Mouse (Mus musculus) left cerebral cortex, adult 8-10 months (tissue): ENCODE measurements around the gene Slc25a5. TPM values are rescaled to one million over a fixed set of nuclear protein-coding genes. Genes with fewer than 3 reads are reported as not detected.

Experiments
- DNase-seq, 2 experiments: peaks; one replicate each; pipeline ENCODE4 v3.0.0; 2022; ENCODE audit warnings: low spot score in 2 of 2
- total RNA-seq, 4 experiments: library from RNA; stranded (reverse); gene quantifications; 2 replicates each; pipeline ENCODE4 v1.2.4; 2022

The Slc25a5 gene
- total RNA-seq, 4 experiments from 2014 or later, result 337 to 365 (median 350) TPM

GRCm38 (mm10) chrX:36799131-36799879 is 3.9 kb downstream of the Slc25a5 start:
- no peak for DNase-seq

DNA sequence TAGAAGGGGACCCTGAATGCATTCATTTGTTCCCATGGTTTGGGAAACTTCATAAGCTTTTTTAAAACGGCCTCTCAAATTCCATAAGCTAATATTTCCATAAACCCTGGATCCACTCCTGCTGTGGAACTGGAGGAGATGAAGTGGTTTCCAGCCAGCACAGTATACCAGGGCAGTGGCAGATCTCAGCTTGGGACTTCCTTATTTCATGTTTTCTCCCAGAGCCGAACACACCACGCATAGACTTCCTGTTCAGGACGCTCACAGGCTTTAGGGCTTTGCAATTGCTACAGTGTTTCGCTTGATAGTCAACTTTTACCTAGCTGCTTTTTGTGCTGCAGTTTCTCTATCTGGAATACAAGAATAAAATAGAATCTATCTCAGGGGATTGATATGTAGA is 7.7 kb downstream of the Slc25a5 start:
- no peak for DNase-seq

DNA sequence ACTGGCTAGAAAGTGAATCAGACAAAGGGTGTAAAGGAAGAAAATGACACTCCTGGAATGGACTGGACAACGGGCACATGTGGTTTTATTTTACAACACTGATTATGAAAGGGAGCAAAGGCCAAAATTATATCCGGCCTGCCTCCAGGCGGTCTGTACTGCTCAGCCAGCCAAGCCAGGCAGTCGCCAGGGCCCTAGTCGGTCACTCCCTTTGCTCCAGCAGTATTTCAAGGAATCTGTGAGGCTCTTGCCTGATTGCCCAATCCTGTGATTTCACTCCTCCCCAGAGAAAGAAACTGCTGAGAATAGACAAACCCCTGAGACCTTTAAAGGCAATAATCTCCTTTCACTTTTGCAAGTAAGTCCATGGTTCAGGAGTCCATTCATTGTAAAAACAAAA is 8.7 kb downstream of the Slc25a5 start:
- DNase-seq, result no peak

DNA sequence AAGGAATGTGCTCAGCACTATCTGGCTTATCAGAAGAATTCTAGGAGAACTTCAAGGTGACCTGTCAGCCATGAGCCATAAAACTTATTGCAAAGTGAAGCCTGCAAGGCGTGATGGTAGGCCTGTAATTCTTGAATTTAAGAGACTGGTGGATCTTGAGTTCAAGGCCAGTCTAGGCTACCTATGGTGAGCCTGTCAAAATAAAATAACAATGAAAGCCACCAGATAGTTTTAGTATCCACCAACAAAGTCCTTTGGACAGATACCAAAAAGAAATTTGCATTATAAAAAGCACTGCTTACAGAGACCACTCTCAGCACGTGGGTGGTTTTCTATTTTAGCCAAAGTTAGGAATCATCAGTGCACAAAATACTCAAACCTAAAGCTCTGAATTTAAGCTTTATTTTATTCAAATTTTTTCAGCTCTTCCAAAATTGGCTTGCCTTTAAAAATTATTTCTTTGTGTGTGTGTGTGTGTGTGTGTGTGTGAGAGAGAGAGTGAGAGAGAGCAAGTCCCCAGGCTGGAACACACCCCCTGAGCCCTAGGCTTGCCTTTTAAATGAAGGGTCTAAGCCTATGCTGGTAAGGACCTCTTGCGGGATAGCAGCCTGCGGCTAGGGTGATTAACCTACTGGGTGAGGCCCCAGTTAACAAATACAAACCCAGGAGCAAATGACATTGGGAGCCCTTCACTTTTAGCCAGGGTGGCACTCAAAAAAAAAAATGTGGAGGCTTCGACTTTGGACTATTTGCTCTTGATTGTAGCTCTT is 10.2 kb downstream of the Slc25a5 start:
- DNase-seq, result no peak

DNA sequence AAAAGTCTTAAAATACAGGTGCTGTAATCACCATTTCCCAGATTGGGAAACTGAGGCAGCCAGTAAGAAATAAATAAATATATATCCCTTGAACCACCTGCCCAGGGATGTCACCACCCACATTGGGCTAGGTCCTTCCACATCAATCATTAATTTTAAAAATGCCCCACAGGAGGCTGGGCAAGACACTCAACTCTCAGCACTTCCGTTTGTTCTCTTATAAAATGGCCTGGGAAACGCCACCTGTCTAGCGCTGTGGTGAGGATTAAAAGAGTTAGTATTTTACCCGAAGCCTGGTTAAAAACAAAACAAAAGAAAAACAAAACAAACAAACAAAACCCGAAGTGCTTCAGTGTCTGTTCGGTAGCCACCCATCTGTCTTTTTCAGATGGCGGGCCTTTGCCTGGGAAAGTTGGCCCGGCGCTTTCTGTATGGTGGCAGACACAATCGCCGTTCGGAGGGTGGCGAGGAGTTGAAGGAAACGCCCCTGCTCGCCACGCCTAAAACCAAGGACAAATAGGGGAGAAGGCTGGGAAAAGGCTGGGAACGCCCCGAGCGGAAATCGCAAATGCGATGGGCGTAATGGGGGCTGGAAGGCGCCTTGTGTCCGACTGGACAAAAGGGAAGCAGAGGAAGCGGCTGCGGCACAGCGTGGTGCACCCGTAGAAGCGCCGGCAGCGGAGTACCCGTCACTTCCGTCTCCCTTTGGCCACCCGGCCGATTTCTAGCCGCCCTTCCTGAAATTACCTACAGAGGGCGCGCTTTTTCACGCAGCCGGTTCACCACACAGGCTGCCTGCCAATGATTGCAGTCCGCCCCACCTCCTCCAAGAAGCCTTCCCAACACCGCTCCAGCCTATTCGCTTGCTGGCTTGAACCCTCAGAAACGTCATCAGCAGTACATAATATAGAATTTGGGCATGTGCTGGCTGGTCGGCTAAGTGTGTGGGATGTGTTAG is 12.2 kb downstream of the Slc25a5 start:
- peak; percentile 73 to 84 for DNase-seq

- no peak for DNase-seq
Observed at GRCm38 (mm10) chrX:36808318-36808683, 12.8 kb downstream of the Slc25a5 start.

- no peak for DNase-seq
Observed at GRCm38 (mm10) chrX:36811377-36811776, 15.9 kb downstream of the Slc25a5 start.

DNA sequence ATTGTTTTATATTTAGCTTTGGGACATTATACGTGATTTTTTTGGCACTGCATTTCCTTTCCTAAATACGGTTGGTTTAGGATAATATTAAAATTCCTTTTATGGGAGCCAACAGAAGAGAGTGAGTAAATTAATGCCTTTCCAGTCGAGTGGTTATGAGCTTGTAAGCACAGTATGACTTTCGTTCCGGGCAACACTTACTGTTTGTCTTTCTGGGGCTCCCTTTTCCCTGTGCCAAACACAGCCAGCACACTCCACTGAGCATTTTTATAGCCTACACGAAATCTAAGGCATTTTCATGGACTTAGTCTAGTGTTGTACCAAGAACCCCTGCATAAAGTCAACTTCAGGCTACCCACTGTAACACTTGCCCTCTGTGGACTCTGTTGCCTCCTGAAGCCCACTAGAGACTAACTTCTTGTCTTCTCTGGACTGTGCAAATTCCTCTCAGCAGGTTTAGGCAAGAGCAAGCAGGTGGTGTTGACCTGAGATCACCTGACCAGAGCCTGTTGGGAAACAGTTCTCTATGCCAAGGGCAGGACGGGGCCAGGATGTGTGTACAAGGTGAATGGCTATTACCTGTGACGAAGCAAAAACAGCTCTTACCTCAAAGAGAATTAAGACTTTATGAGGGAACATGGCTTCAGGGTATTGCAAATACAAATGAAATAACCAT is 18.8 kb downstream of the Slc25a5 start:
- no peak for DNase-seq

DNA sequence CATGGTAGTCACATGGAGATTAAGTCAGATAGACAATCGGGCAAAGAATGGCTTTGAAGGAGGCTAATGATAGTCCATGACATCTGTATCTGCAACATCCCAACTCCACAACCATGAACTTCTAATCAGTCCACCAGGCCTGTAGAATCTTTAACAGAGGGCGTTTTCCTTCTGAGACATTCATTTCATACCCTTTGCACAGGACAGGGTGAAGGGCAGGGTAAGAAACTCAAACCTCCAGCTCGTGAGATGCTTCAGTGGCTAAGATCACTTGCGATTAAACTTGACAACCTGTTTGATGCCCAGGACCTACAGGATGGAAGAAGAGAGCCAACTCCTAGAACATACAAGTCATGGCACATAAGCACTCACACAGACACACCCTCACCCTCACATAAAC is 19.6 kb downstream of the Slc25a5 start:
- DNase-seq, result no peak

- no peak for DNase-seq
Observed at GRCm38 (mm10) chrX:36815439-36815838, 20.0 kb downstream of the Slc25a5 start.

DNA sequence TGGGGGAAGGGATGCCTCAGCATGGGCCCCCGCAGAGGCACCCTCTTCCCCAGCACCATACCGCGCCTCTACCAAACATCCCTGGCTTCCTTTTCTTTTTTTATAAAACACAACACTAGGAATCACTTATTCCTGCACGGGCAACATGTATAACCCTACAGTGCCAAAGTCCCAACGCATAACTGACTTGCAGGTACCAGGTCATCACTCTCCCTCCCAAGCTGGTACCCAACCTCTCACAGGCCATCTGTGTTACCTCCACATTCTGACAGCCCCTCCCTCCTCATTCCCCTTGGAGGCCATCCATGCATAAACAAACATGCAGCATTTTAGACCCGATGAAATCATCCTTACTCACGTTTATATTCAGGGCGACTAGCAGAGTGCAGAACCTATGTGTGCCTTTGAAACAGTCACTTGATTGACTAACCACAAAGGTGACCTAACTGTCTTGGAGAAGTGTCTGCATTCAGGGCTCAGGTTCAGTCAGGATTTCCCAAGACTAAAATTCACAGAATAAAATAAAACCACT is 21.0 kb downstream of the Slc25a5 start:
- DNase-seq, result no peak

- DNase-seq, result no peak
Observed at GRCm38 (mm10) chrX:36816953-36817441, 21.5 kb downstream of the Slc25a5 start.

DNA sequence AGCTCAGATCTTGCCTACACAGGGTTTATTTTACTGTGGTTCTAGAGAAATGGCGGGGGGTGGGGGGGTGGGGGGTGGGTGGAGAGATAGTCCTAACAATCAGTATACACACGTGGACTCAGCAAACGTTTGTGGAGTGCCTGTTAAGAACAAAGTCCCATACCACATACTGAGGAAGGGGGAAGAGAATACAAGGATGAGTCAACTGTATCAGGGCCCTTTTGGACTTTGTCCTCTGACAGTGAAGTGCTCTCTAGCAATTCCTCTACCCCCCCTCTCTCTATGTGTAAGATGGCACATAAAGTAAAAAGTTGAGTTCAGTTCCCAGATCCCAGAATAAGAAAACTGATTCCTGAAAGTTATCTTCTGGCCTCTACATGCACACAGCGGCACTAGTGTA is 24.1 kb downstream of the Slc25a5 start:
- no peak for DNase-seq

DNA sequence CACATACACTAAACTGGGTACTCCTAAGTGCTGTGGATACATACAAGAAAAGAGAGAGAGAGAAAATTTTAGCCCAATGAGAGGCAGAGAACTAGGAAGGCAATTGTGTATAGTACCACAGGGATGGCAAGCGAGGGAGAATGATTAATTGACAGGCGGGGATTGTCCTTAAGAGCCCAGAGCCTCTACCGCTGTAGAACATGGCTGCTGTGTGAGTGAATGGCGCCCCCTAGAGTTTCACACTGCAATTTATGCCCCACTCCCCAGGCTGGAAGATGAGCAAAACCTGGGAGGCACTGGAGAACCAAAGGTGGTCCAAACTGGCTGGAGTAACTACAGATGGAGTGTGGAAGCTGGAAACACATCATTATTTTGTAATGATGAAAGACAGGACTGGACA is 24.8 kb downstream of the Slc25a5 start:
- DNase-seq, result no peak

- no peak for DNase-seq
Observed at GRCm38 (mm10) chrX:36823932-36824711, 28.7 kb downstream of the Slc25a5 start.

- no peak for DNase-seq
Observed at GRCm38 (mm10) chrX:36825032-36825431, 29.6 kb downstream of the Slc25a5 start.

DNA sequence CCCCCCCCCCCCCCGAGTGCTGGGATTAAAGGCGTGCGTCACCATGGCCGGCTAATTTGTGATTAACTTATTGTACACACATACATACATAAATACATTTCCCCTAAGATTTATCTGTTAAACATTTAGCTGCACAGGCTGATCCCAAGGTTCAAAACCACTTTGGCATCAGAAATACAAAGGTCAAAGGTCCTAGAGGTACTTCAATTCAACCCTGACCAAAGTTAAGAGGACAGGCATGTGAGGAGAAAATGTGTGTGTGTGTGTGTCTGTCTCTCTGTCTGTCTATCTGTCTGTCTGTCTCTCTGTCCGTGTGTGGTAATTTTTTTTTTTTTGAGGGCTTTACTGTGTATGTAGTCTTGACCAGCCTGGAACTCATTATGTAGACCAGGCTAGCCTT is 31.4 kb downstream of the Slc25a5 start:
- DNase-seq, result no peak

GRCm38 (mm10) chrX:36830271-36830670 is 34.8 kb downstream of the Slc25a5 start:
- DNase-seq, result no peak

DNA sequence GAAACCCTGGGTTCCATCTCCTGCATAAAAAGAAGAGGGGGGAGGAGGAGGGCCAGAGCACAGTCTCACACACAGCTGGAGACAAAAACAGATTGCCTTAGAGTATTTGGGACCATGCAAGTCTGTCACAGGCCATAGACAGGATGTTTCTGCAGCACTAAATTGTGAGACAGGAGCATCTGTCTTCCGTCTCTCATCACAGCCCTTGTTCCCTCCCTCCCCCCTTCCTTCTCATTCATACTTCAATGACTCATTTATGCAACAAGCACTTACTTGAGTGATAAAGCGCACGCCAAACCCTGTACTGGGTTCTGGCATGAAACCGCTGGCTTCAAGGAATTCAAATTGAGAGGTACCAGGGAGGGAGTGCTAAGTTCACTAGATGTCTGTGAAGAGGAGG is 36.2 kb downstream of the Slc25a5 start:
- DNase-seq, result no peak
